Comparison of ENCODE assay signal across 23 mouse cellular contexts in genomic region chr5:53985632-53986031, GRCm38 (mm10).
"Had no signal": no experiment of that assay in that cellular context is flagged by ENCODE, and none has a peak within 500 bp of the region (broad histone marks: within the 10 kb centered on the region; RNA-seq: fewer than 3 reads in every experiment).

No protein-coding gene starts in this region.

- ATAC-seq: hindbrain, postnatal 0 days; liver, embryonic 12.5 days had no signal

- H3K4me2 ChIP-seq: heart, embryonic 11.5 days; heart, embryonic 13.5 days; heart, embryonic 15.5 days; hindbrain, embryonic 13.5 days; hindbrain, embryonic 15.5 days; limb, embryonic 13.5 days; limb, embryonic 15.5 days; liver, embryonic 12.5 days had no signal

- DNase-seq: gastrocnemius, postnatal 14 days; gastrocnemius, postnatal 36 days; heart, adult 2 months; heart, postnatal 14 days; heart, postnatal 36 days; kidney, adult 18-20 months; kidney, adult 8-10 months; kidney, postnatal 25 days; kidney, postnatal 4 days; left cerebral cortex, postnatal 4 days had no signal

- H3K27me3 ChIP-seq: heart, embryonic 15.5 days; hindbrain, embryonic 13.5 days; hindbrain, embryonic 15.5 days; limb, embryonic 13.5 days had no signal

- H3K9me3 ChIP-seq: heart, embryonic 13.5 days; heart, embryonic 15.5 days; hindbrain, embryonic 13.5 days; hindbrain, embryonic 15.5 days; limb, embryonic 13.5 days; limb, embryonic 15.5 days; liver, embryonic 12.5 days had no signal

- H3K36me3 ChIP-seq: heart, embryonic 13.5 days; heart, embryonic 15.5 days; hindbrain, embryonic 13.5 days; hindbrain, embryonic 15.5 days; limb, embryonic 13.5 days; limb, embryonic 15.5 days; liver, embryonic 12.5 days had no signal

- H3K9ac ChIP-seq: heart, embryonic 13.5 days; heart, embryonic 15.5 days; hindbrain, embryonic 13.5 days; hindbrain, embryonic 15.5 days; limb, embryonic 13.5 days; limb, embryonic 15.5 days; liver, embryonic 12.5 days; liver, embryonic 14.5 days had no signal

- H3K27ac ChIP-seq: heart, adult 2 months; heart, embryonic 13.5 days; heart, embryonic 15.5 days; hindbrain, embryonic 13.5 days; hindbrain, embryonic 15.5 days; hindbrain, postnatal 0 days; kidney, postnatal 0 days; layer of hippocampus, adult 2 months; left cerebral cortex, adult 2 months; limb, embryonic 13.5 days; limb, embryonic 15.5 days; liver, embryonic 12.5 days; liver, embryonic 14.5 days had no signal

- H3K4me3 ChIP-seq: heart, adult 2 months; heart, embryonic 13.5 days; heart, embryonic 15.5 days; hindbrain, embryonic 13.5 days; hindbrain, embryonic 15.5 days; layer of hippocampus, adult 2 months; left cerebral cortex, adult 2 months; limb, embryonic 13.5 days; limb, embryonic 15.5 days; liver, embryonic 12.5 days had no signal

- H3K4me1 ChIP-seq: heart, embryonic 13.5 days; heart, embryonic 15.5 days; hindbrain, embryonic 13.5 days; hindbrain, embryonic 15.5 days; limb, embryonic 13.5 days; limb, embryonic 15.5 days; liver, embryonic 12.5 days had no signal
